Mouse (Mus musculus) lung, postnatal 4 days (tissue): ENCODE measurements around the gene Trim69.

Source experiments
- DNase-seq, 2 experiments: peaks; one replicate each; pipeline ENCODE4 v3.0.0; 2021

The Trim69 gene

GRCm38 (mm10) chr2:122153681-122154365 lies 6.7 kb upstream of the Trim69 start:
- no peak for DNase-seq

- DNase-seq = no peak
Measured at GRCm38 (mm10) chr2:122154479-122154878, 6.0 kb upstream of the Trim69 start.

GRCm38 (mm10) chr2:122155292-122155691 lies 5.2 kb upstream of the Trim69 start:
- DNase-seq = no peak

- peak in 1 of 2 experiments; percentile 37 for DNase-seq
Measured at GRCm38 (mm10) chr2:122156051-122156700, 4.3 kb upstream of the Trim69 start.

- DNase-seq = no peak
Measured at GRCm38 (mm10) chr2:122157561-122157960, 2.9 kb upstream of the Trim69 start.

GRCm38 (mm10) chr2:122158362-122158802 lies 2.1 kb upstream of the Trim69 start:
- no peak for DNase-seq

GRCm38 (mm10) chr2:122159667-122160066 lies 833 bp upstream of the Trim69 start:
- no peak for DNase-seq

GRCm38 (mm10) chr2:122161542-122161941 lies 1.0 kb downstream of the Trim69 start:
- no peak for DNase-seq

- DNase-seq = no peak
Measured at GRCm38 (mm10) chr2:122162529-122162928, 2.0 kb downstream of the Trim69 start.

- DNase-seq = no peak
Measured at GRCm38 (mm10) chr2:122163430-122164195, 3.1 kb downstream of the Trim69 start.

GRCm38 (mm10) chr2:122164293-122164692 lies 3.8 kb downstream of the Trim69 start:
- no peak for DNase-seq

GRCm38 (mm10) chr2:122171292-122171691 lies 10.8 kb downstream of the Trim69 start:
- no peak for DNase-seq

GRCm38 (mm10) chr2:122172188-122172587 lies 11.7 kb downstream of the Trim69 start:
- no peak for DNase-seq

- no peak for DNase-seq
Measured at GRCm38 (mm10) chr2:122180051-122180822, 19.7 kb downstream of the Trim69 start.

- no peak for DNase-seq
Measured at GRCm38 (mm10) chr2:122185086-122185485, 24.6 kb downstream of the Trim69 start.

GRCm38 (mm10) chr2:122186106-122186505 lies 25.6 kb downstream of the Trim69 start, which contains the start of the genes Patl2 and Terb2:
Gene Patl2, minus strand, starts transcription at chr2:122186189.
Gene Terb2, plus strand, starts transcription at chr2:122186272.
- DNase-seq = no peak

- no peak for DNase-seq
Measured at GRCm38 (mm10) chr2:122186751-122187150, 26.3 kb downstream of the Trim69 start.

- DNase-seq = no peak
Measured at GRCm38 (mm10) chr2:122191849-122192248, 31.3 kb downstream of the Trim69 start.

- DNase-seq = no peak
Measured at GRCm38 (mm10) chr2:122194509-122194929, 34.0 kb downstream of the Trim69 start.

GRCm38 (mm10) chr2:122201501-122201900 lies 41.0 kb downstream of the Trim69 start:
- DNase-seq = no peak

- DNase-seq = no peak
Measured at GRCm38 (mm10) chr2:122206440-122207107, 46.1 kb downstream of the Trim69 start.
